Mouse (Mus musculus) gastrocnemius, adult 18-20 months (tissue): ENCODE measurements around the gene Mtfp1. TPM values are rescaled to one million over a fixed set of nuclear protein-coding genes. Genes with fewer than 3 reads are reported as not detected.
"Not testable (repeated sequence)": the region's sequence is repeated elsewhere in the genome, so short reads cannot be mapped to it uniquely, and the experiment has no call there.

Source experiments
- DNase-seq: peaks from one replicate; pipeline ENCODE4 v3.0.0; 2021; ENCODE audit warnings: low spot score
- long read RNA-seq, 2 experiments: library from polyadenylated mRNA; stranded (forward); transcript quantifications; one replicate each; pipeline ENCODE4 v2.0.0; 2021
- total RNA-seq, 2 experiments: library from RNA; stranded (reverse); gene quantifications; 2 replicates each; pipeline ENCODE4 v1.2.3; 2021

Gene Mtfp1
- total RNA-seq = 10 to 100 TPM; 39.2 to 51.4 TPM
- long read RNA-seq, experiment 1, transcript Mtfp1-201 (4 exons, 1,411 nt) = major isoform, 47 of 56 reads
- long read RNA-seq, experiment 1, partial matches to known transcripts = 7 of 56 reads
- long read RNA-seq, experiment 1, other reads (novel, unspliced or antisense) = 2 of 56 reads
- long read RNA-seq, experiment 2, transcript Mtfp1-201 (4 exons, 1,411 nt) = major isoform, 37 of 41 reads
- long read RNA-seq, experiment 2, partial matches to known transcripts = 2 of 41 reads
- long read RNA-seq, experiment 2, other reads (novel, unspliced or antisense) = 2 of 41 reads

GRCm38 (mm10) chr11:4095171-4096053 is at the start of gene Mtfp1:
Gene Mtfp1, minus strand, starts transcription at chr11:4095445.
- DNase-seq = peak; percentile 60

- DNase-seq = no peak
Observed at GRCm38 (mm10) chr11:4143281-4144062, 48.2 kb upstream of the Mtfp1 start.

GRCm38 (mm10) chr11:4142352-4142751 is 47.1 kb upstream of the Mtfp1 start:
- DNase-seq = no peak

GRCm38 (mm10) chr11:4141505-4141904 is 46.3 kb upstream of the Mtfp1 start:
- no peak for DNase-seq

GRCm38 (mm10) chr11:4138964-4139363 is 43.7 kb upstream of the Mtfp1 start:
- DNase-seq = no peak

- peak; percentile 87 for DNase-seq
Observed at GRCm38 (mm10) chr11:4134986-4135935, 40.0 kb upstream of the Mtfp1 start, which contains the start of gene Rnf215. Gene Rnf215, plus strand, starts transcription at chr11:4135202.

- no peak for DNase-seq
Observed at GRCm38 (mm10) chr11:4134400-4134799, 39.2 kb upstream of the Mtfp1 start.

- no peak for DNase-seq
Observed at GRCm38 (mm10) chr11:4133450-4133849, 38.2 kb upstream of the Mtfp1 start.

GRCm38 (mm10) chr11:4128461-4128860 is 33.2 kb upstream of the Mtfp1 start:
- not testable (repeated sequence) for DNase-seq

GRCm38 (mm10) chr11:4127059-4127458 is 31.8 kb upstream of the Mtfp1 start:
- DNase-seq = no peak

- DNase-seq = no peak
Observed at GRCm38 (mm10) chr11:4123922-4124321, 28.7 kb upstream of the Mtfp1 start.

- DNase-seq = no peak
Observed at GRCm38 (mm10) chr11:4122742-4123579, 27.7 kb upstream of the Mtfp1 start, which contains the start of gene Sec14l2. Gene Sec14l2, minus strand, starts transcription at chr11:4123415.

GRCm38 (mm10) chr11:4122226-4122625 is 27.0 kb upstream of the Mtfp1 start:
- no peak for DNase-seq

GRCm38 (mm10) chr11:4121691-4122090 is 26.4 kb upstream of the Mtfp1 start:
- DNase-seq = no peak

- DNase-seq = no peak
Observed at GRCm38 (mm10) chr11:4119635-4120034, 24.4 kb upstream of the Mtfp1 start.

- peak; percentile 33 for DNase-seq
Observed at GRCm38 (mm10) chr11:4118081-4118921, 23.1 kb upstream of the Mtfp1 start.

GRCm38 (mm10) chr11:4117372-4118071 is 22.3 kb upstream of the Mtfp1 start:
- DNase-seq = no peak
